Mouse (Mus musculus): Measurements from ENCODE around the gene Enpp7. TPM values are rescaled to one million over a fixed set of nuclear protein-coding genes. Genes with fewer than 3 reads are reported as not detected.

The Enpp7 gene
- total RNA-seq, 2 experiments from 2014 or later = not detected

DNA sequence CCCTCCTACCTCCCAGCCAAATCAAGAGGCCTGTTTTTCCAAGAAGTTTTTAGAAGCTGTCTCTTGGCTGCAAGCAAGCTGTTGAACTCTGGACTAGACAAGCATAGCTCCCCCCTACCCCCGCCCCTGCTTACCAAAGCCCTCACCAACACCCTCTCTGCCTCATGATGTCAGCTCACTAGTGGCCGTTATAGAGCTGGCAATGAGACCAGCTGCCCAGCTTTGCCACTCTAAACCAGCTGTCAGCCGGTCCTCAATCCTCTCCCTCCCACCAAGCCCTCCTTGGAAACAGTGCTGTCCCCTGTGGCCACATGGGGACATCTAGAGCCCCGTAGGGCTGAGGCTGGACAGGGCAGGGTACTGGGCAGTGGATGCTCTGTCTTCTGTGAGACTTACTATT lies 7.5 kb downstream of the Enpp7 start:
- ATAC-seq (replicated peaks; ENCODE audit: poor library complexity, severe bottlenecking) = no peak

DNA sequence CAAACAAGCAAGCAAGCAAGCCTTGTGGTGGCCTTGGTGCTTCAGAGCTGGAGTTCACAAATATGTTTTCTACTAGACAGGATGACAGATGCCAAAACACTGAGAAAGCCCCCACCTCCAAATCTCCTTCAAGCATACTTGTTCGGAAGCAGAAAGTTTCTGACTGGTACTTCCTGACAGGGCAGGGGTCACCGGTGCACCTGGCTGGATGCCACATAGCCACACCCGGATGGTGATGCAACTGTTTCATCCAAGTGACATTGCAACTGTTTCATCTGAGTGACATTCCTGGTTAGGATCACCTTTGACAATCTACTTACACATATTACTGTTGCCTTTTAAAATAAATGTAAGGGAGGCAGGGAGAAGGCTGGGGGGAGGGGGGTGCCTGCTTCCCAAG lies 9.2 kb downstream of the Enpp7 start:
- no peak for ATAC-seq (replicated peaks; ENCODE audit: poor library complexity, severe bottlenecking)

DNA sequence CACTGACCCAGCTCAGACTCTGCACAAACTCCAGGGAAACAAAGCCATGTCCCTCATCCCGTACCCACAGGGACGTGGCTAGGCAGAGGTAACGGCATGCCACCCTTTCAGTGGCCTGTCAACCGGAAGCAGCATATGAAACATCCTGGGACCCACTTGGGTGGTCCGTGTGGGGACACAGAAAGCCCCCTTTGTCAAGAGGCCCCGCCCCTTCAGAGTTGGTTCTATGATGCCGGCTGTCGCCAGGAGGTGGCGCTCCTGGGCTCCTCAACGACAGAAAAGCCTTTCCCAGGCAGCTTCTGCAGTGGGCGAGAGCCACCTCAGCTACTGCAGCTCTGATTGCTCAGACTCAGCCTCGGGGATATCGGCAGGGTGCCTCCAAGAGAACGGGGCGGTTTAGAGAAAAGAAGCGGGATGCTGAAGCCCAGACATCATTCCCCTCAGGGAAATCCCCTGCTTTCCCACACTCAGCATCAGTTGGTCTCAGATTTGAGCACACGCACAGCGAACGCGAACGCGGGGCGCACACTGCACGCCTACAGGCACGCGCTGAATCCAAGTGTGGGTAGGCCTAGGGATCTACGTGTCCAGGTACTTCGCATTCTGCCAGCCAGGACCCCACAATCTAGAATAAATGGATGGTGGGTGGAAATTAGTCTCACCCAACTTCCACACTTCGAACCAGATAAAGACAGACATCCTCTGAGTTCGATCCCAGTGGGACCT lies 10.7 kb downstream of the Enpp7 start:
- ATAC-seq (replicated peaks; ENCODE audit: poor library complexity, severe bottlenecking) = peak; percentile 74

DNA sequence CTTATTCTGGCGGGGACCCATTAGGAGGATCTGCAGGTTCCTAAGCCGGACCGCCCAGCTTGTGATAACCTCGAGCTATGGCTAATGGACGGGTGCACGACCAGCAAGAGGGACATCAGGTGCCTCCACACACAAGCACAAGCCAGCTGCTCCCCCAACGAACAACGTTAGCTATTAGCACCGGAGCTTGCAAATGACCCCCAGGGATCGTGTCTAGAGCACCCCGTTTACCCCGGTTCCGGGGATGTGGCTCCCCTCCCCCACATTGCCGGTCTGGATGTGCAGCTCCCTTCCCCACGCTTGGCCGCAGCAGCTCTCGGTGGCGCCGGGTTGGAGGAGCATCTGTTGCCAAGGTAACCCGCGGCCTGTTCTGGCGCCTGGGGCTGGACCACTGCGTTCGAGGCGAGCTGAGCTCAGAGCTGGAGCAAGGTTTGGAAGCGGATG lies 11.4 kb downstream of the Enpp7 start:
- ATAC-seq (replicated peaks; ENCODE audit: poor library complexity, severe bottlenecking) = no peak

DNA sequence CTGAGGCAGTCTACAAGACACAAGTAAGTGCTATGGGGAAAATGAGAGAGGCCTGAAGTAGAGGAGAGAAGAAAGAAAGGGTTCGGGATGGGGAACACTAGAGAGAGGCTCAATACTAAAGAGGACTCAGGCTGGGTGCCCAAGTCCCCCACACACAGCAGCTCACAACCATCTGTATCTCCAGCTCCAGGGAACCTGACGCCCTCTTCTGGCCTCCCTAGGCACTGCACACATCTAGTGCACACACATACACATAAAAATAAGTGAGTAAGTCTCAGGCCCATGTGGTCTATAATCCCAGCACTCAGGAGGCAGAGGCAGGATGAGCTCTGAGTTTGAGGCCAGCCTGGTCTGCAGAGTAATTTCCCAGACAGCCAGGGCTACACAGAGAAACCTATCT lies 12.9 kb downstream of the Enpp7 start:
- no peak for ATAC-seq (replicated peaks; ENCODE audit: poor library complexity, severe bottlenecking)

DNA sequence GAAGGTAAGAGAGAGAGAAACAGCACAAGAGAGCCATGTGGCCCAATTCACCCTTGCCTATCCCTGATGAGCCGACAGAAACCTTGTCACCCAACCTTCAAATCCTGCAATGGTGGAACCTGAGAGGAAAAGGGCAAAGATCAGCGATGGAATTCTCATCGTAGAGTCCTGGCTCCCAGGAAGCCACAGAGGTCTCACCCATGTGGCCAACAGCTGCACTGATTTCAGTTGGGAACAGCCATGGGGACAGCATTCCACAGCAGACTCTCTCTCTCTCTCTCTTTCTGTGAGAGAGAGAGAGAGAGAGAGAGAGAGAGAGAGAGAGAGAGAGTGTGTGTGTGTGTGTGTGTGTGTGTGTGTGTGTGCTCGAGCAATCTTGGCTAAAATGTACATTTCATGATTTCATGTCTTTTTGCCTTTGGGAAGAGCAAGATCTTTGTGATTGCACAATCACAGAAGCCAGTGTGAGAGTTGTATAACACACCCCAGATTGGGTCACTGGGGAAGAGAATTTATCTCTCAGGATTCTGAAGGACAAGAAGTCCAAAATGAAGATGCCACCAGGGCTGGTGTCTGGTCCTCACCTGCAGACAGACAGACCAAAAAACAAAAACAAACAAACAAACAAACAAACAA lies 13.6 kb downstream of the Enpp7 start:
- no peak for ATAC-seq (replicated peaks; ENCODE audit: poor library complexity, severe bottlenecking)

DNA sequence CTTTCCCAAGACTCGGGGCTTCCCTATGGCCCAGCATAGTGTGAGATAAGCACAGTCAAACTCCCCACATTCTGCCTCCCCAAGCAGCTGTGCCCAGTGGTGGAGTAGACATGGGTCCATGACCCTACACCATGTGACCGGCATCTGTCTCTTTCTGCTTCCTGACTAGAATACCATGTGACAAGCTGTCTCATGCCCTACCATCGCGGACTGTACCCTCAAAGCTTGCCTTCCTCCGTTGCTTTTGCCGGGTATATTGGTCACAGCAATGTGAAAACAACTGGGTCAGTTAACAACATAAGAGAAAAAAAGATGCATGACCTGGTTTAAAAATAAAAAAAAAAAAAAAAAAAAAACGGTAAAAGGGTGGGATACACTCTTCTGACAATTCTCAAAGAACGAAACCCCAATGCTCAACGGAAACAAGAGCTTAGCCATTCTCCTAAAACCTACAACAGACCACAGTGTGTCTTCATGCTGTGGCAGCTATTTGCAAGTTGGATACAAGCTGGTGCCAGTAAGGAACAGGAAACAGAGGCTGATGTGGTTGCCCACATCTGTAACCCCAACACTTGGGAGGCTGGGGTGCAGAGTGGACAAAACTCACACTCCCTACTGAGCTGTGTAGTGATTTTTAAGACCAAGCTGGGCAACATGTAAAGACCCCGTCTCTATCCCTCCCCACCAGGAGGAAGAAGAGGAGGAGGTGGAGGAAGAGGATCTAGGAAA lies 17.7 kb downstream of the Enpp7 start:
- ATAC-seq (replicated peaks; ENCODE audit: poor library complexity, severe bottlenecking) = peak; percentile 89

DNA sequence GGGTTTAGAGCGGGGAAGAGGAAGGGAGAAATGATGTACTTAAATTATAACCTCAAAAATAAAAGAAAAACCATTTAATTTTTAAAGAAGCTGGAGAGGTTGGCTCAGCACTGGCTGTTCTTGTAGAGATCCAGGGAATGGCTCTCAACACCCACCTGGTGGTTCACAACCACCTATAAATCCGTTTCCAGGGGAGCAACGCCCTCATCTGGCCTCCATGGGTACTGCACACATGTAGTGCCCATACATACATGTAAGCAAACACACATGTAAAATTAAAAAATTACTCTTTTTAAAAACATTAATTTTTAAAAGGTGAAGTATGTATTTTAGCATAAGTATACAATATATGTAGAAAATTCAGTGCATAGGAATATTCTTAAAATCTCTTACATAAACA lies 18.5 kb downstream of the Enpp7 start:
- ATAC-seq (replicated peaks; ENCODE audit: poor library complexity, severe bottlenecking) = no peak

DNA sequence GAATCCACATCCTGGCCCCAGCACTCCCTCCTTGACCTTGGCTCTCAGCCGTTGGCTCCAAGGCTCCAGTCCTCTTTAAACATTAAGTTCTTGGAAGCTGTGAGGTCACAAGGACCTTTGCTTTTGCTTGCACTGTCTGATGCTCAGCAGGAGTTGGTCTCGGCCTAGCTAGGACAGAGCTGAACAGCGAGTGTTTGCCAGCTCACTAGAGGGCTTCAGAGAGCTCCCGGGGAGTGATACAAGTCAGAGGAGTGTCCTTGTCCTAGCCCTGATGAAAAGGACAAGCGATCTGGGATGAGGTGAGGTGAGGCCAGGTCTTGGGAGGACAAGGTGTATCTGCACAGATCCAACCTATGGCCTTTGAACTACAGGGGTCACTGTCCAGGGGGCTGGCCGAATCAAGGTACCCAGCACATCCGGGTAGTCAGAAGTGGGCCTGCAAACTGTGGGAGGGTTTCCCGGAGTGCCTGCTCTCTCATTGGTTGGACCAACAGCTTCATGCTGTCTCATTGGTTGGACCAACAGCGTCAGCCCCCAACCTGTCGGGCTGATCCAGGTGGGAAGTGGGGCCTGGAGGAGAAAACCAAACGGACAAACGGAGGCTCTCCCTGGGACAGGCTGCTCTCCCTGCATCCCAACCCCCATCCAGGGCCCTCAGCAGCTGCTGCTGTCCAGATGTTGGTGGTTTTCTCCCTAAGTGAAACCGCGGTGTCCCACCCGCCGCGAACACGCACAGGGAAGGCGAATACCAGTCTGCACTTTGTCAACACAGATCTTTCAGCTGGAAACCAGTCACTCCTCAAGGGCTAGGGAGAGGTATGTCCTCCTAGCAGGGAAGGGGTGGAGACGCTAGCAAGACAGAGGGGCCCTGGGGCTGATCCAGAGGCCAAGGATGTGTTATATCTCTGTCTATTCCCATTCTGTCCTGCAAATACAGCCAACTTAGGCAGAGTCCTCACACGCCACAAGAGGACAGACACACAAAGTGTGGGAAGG lies 19.8 kb downstream of the Enpp7 start:
- ATAC-seq (replicated peaks; ENCODE audit: poor library complexity, severe bottlenecking) = no peak

DNA sequence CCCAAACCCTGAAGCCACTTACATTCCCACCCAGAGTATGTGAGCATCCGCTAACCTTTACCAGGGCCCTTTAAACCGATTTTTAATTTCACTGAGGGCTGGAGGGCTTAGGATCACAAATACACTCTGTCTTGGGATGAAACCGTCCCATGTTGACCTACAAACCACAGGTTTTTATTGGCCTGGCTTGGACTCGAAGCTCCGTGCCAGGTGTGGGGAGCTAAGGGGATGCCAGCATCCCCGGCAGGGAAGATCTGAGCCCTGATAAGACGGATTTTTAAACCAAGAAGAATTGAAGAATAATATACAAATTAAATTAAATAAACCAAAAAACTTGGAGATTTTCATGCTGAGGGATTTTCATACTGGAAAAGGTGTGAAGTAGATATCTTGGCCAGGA lies 26.5 kb downstream of the Enpp7 start:
- no peak for ATAC-seq (replicated peaks; ENCODE audit: poor library complexity, severe bottlenecking)

DNA sequence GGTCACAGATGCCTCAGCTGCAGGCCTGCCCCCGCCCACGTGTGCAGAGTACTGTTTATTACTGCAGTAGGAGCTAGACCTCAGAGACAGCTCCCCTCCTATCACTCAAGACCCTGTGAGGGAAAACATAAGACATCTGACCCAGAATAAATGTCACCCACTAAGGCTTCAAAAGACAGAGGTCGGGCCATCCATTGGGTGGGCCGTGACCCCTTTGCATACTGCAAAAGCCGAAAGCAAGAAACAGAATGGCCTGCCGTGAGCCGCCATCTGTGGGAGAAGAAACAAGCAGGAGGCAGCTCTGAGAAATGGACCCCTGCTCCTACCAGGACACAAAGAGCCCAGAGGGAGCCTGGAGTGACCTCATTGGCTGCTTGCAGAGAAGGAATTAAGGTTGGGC lies 29.5 kb downstream of the Enpp7 start:
- no peak for ATAC-seq (replicated peaks; ENCODE audit: poor library complexity, severe bottlenecking)

DNA sequence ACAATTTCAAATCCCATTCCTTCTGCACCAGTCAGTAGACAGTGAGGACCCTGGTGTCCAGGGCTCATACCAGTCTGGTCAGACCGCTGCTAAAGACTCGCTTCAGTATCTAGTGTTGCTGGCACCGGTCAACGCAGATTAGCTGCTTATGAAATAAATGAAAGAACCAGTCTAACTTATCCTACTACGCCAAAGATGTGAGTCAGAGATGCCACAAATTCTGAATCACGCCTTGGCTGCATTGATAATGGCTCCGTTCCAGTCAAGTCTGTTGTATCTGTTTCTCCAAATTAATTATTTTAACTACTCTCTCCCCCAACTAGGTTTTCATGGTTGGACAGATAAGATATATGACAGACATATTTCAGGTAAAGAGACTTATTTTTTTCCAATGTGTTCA lies 33.2 kb downstream of the Enpp7 start:
- ATAC-seq (replicated peaks; ENCODE audit: poor library complexity, severe bottlenecking) = no peak

DNA sequence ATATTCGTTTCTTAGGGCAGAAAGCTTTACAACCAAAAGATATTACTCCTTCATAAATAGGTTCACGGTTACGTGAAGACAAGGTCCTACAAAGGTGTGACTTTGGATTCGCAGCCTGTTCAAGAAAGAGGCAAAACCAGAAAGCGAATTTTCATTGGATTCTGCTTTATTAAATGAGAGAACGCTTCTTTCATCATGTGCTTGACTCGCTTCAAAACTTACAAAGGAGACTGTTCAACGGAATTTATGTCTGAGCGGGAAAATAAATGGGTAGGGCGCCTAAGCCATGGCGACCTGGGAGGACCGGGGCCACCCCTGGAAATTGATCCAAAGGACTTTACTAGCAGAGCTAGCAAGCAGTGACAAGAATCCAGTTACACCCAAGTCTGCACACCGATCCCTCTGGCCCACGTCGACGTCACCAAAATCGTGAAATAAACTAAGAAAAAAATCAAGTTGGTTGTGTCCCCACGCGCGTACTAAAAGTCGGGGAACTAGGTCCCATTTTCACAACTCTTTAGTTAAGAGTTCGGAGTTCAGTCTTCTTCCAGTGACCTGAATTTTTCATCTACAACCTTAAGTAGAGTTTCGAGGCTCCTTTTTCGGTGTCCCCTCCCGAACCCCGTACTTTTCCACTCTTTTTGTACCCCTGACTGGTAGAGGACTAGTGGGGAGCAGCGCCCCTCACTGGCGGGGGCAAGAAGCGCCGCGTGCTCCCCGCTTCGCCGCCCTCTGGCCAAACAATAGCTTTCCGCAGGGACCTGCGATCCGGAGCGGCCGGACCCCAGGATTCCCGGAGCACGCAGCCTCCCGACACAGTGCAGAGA lies 34.3 kb downstream of the Enpp7 start:
- no peak for ATAC-seq (replicated peaks; ENCODE audit: poor library complexity, severe bottlenecking)

DNA sequence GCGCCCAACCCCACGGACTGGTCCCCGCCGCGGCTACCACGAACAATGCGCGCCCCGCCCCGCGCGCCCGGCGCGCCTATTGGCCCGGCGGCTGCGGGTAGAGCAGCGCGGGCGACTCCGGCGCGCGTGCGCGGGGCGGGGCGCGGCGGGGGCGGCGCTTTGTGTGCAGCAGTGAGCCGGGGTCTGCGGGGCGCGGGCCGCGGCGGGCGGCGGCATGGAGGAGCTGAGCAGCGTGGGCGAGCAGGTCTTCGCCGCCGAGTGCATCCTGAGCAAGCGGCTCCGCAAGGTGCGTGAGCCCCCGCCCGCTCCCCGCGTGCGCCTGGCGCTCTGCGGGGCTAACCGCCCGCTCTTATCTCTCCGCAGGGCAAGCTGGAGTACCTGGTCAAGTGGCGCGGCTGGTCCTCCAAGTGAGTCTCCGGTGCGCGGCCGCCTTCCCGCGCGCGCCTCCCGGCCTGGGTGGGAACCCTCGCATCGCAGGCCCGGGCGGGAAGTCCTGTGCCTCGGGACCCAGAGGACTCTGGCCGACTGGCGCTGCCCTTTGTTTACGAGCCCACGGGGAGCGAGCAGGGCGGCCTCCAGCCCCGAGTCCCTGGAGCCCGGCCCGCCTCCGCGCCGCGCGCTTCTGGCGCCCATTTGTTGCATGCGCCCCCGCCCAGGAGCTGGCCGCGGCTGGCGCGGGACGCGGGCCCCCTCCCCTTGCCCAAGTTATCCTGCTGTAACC lies 35.1 kb downstream of the Enpp7 start, which contains the start of gene Cbx2:
Gene Cbx2 (plus strand): TSS at position 68 of the 721 bp plus-strand sequence.
- ATAC-seq (replicated peaks; ENCODE audit: poor library complexity, severe bottlenecking) = peak; percentile 73

DNA sequence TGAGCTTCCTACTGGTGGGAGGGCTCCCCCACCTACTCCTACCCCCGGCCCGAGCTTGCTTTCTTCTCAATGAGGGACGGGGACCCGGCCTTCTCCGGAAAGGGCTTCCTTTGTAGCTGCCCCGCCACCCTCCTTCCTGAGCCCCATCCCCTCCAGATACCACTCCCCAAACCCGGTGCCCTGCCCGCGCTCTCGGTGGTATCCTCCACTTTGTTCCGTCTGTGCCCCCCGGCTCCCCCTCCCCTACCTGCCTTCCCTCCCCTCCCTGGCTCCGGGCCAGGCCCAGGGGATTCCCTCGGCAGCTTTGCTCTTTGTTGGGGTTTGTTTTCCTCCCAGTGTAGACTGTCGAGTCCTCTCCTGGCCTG lies 35.6 kb downstream of the Enpp7 start:
- no peak for ATAC-seq (replicated peaks; ENCODE audit: poor library complexity, severe bottlenecking)

DNA sequence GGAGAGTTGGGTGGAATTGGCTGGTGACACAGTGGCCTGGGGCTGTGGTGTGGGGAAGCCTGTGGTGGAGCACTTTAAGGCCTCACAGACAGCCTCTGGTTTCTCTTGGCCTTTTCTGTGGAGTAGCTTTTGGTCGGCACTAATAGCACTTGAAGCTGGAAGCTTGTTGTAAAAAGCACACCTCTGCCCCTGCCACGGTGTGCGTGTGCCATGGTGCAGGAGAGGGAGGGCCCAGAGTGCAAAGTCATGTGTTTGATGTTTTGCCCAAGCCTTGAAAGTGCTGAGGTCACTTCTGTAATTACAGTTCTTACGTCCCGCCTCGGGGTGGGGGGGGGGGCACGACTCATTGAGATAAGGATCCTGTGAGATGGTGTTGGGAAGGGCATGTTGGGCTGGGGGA lies 36.3 kb downstream of the Enpp7 start:
- peak; percentile 36; the same call in 1 of the 2 replicates for ATAC-seq (replicated peaks; ENCODE audit: poor library complexity, severe bottlenecking)

DNA sequence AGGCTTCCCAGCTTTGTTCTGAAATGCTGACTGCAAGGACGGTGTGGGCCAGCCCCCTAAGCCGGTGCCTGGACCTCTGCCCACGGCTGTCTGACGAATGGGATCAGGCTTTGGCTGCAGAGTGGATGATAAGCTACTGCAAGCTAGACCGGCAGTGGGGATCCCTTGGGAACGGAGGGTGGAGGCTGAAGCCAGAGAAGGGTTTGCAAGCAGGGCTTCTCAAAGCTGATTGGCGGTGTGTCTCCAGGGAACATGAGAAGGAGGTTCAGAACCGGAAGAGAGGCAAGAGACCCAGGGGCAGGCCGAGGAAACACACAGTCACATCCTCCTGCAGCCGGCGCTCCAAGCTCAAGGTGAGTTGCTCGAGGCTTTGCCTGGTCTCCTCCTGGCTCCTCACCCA lies 38.2 kb downstream of the Enpp7 start:
- ATAC-seq (replicated peaks; ENCODE audit: poor library complexity, severe bottlenecking) = no peak

DNA sequence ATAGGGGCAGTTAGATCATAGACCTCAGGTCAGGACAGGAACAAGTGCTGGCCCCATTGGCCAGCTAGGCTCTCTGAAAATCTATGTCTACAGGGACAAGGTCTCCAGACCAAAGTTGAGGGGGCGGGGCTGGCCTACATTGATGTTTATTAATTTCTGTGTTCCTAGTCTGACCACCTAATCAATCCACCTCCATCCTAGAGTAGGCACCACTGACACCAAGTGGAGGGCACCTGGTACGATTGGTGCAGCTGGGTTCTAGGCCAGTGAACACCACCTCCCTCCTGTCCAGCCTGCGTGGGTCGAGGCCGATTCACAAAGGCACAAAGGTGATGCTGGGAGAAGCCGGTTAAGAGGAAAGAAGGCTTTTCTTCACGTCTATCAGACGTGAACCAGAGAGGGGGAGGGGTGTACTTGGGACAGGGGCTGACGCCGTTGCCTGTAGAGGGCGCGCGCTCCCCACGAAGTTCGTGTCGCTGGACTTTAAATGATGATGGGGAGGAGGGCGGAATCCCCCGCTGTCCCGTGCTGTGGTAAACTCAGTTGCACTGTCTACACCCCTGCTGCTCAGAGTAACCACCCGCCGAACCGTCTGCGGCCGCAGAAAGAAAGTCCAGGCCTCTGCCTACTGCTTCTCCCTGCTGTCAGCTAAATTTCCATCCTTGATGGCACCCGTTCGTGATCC lies 46.0 kb downstream of the Enpp7 start:
- ATAC-seq (replicated peaks; ENCODE audit: poor library complexity, severe bottlenecking) = peak; percentile 89
